Mouse (Mus musculus) mature B cell (primary cell): ENCODE results near the gene Eif6.
"Not testable (repeated sequence)": the region's sequence is repeated elsewhere in the genome, so short reads cannot be mapped to it uniquely, and the experiment has no call there.

Experiments
- in situ Hi-C: fragments of 300-500 bp; cut with MboI; formaldehyde crosslinking; loops from 2 replicates; pipeline ENCODE4 v1.14.3; 2019

Eif6 gene

GRCm38 (mm10) chr2:155826630-155827424 lies at the start of gene Eif6:
TSS of gene Eif6 (minus strand) at chr2:155826925.
- in situ Hi-C loops: no loop called here

DNA sequence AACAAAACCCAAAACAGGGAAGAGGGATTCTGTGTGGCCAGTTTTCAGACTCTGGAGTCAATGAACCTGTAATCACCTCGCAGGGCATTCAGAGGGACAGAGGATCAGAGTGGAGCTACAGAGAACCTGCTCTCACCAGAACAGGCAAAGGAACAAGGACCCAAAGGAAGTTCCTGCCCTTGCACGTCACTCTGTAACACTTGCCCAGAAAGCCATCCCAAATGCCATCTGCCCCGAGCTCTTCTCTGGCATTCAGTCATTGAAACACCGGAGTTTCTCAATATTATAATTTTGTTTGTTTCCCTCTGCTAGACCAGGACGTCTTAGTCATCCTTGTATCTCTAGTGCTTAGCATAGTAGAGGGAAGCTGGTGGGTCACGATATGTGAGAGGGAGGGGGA lies 46.9 kb upstream of the Eif6 start:
- in situ Hi-C loops: no loop called here

- in situ Hi-C loops: no loop called here
These were observed 46.3 kb upstream of the Eif6 start for GRCm38 (mm10) chr2:155872930-155873507.

DNA sequence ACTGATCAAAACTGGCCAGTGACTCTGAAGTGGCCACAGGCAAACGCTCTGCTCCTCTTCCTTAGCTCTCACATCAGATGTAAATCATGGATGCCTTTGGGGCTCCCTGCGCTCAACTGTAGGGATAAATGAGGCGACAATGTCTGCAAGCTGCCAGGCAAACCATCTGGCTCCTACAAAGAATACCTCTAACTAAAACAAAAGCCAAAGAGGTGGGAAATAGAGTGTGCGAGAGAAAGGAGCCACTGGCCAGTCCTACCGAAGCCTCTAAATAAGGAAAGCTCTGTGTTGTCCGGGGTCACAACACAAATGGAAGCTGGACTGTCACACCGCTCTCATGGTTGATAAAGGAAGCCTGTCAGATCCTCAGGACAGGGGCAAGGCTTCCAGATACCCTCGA lies 45.8 kb upstream of the Eif6 start:
- in situ Hi-C loops: no loop called here

GRCm38 (mm10) chr2:155869772-155870171 lies 43.0 kb upstream of the Eif6 start:
- in situ Hi-C loops: no loop called here

GRCm38 (mm10) chr2:155868320-155868719 lies 41.6 kb upstream of the Eif6 start:
- in situ Hi-C loops: no loop called here

DNA sequence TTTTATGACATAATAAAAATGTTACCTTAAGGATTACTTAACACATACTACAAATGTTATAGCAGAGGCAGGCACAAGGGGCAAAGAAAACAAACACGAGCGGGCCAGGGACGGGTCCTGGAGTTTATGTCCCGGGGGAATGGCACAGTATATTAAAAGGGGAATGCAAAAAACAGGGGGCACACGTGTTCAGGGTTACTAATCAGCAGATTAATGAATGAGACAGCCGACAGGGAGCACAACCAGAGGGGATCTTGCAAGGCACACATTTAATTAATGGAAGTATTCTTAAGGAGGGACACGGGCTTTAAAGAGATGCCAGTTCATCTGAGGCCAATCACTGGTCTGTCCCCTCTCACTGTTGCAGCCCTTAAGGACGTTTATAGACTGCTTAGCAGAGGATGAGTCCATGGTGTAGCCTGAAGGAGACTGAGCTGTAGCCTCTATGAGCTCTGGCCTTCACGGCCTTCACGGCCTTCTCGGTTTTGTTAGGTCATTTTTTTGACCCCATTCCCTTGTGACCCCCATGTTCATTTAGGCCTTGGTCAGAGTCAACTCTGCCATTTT lies 36.7 kb upstream of the Eif6 start:
- in situ Hi-C loops: no loop called here

- in situ Hi-C loops: no loop called here
These were observed 36.0 kb upstream of the Eif6 start for GRCm38 (mm10) chr2:155862573-155863300.

DNA sequence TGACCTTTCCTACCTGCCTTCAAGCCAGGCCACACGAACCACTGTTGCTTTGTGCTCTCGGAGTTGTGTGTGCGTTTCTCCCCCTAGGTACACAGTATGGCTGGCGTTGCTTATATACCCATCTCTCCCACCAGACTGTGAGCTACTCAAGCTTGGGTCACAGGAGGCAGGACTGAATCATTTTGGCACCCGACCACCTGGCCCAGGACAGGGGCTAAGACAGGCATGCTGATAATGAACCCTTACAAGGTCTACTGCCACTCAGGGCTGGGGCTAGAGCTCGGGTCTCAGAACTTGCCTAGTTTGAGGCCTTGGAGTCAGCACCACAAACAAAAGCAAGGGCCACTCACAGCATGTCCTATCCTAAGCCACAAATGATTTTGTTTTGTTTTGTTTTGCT lies 34.9 kb upstream of the Eif6 start:
- in situ Hi-C loops: no loop called here

DNA sequence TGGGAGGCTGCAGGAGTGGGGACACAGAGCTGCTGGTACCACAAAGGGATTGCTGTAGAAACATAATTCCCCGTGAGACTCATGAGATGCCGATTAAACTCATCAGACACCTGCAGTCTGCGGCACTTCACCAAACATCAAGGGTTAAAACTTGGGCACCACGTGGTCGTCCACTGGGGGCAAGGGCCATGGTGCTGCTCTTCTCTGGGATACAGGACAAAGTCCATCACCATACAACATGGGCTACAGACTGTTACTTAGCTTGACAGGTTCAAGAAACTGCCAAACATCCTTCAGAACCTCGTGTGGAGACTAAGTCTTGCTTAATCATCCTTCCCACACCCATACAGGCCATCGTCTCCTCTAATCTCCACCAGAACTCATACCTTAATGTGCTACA lies 33.4 kb upstream of the Eif6 start:
- in situ Hi-C loops: no loop called here

DNA sequence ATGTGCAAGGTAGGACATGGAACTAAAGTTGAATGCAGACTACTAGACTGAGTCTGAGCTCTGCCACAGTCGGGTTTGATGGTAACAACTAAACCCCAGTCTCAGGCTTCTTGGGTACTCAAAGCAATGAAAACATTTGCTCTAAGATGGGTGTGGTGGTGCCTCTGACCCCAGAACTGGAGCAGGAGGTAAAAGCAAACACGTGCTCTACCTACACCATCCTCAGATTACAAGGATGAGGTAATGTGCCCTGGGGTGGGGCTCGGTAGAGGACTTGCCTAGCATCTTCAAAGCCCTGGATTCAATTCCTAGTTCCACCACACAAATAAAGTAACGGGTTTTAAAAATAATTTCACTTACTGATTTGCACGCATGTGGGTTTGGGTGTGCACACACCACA lies 25.8 kb upstream of the Eif6 start:
- in situ Hi-C loops: no loop called here

- in situ Hi-C loops: no loop called here
These were observed 23.4 kb upstream of the Eif6 start for GRCm38 (mm10) chr2:155850120-155850519.

DNA sequence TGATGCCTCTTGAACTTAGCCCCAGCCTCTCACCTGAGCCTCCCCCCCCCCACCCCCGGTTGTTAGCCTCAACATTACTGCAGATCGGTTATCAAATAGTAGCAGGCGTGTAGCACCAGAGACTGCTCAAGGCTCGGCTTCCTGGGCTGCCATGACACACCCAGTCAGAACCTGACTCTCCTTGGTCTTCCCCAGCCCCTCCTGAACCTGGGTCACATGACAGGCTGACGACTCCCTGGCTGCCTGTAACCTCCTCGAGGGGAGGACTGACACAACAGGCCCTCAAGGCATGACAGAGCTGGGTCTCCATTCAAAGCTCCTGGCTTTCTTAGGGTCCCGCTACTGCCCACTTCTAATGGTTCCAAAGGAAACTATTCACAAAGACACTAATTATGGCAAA lies 22.7 kb upstream of the Eif6 start:
- in situ Hi-C loops: no loop called here

GRCm38 (mm10) chr2:155848291-155848690 lies 21.6 kb upstream of the Eif6 start:
- in situ Hi-C loops: no loop called here

- in situ Hi-C loops: no loop called here
These were observed 20.2 kb upstream of the Eif6 start for GRCm38 (mm10) chr2:155846930-155847329.

DNA sequence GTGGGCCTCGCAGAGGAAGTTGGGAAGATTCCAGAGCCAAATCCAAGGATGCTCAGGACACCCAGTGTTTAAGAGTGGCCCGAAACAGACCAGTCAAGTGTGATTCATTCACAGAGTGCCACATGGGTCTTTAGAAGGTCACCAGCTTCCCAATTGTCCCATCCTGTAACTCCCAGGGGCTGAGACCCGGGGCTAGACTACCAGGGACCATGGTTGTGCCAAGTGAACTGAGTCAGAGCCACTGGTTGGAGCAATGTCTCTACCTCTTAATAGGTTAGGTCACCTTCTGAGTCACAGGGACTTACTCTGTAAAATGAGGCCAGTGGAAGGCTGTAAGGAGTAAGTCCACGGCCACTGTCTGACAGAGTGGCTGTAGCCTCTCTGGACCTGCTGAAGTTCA lies 12.2 kb upstream of the Eif6 start:
- in situ Hi-C loops: no loop called here

DNA sequence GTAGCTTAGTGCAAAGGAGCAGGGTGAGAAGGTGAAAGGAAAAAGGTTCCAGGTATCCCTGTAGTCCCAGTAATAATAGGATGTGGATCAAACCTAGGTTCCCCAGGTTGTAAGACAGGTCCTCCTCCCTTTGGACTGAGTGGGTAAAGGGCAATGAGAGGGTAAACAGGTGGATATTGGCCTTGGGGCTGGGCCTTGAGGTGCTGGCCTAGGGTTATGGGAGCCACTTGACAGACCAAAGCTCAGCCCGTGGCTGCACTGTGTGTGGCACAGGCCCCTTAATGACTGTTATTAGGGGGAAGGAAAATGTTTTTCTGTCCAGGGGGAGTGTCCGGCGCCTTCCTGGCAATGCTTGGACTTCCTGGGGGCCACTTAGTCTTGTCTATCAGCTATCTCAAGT lies 11.2 kb upstream of the Eif6 start:
- in situ Hi-C loops: no loop called here

- in situ Hi-C loops: no loop called here
These were observed 8.0 kb upstream of the Eif6 start, which contains the start of gene Fam83c for GRCm38 (mm10) chr2:155834732-155835131. TSS of gene Fam83c (minus strand) at chr2:155834854.

DNA sequence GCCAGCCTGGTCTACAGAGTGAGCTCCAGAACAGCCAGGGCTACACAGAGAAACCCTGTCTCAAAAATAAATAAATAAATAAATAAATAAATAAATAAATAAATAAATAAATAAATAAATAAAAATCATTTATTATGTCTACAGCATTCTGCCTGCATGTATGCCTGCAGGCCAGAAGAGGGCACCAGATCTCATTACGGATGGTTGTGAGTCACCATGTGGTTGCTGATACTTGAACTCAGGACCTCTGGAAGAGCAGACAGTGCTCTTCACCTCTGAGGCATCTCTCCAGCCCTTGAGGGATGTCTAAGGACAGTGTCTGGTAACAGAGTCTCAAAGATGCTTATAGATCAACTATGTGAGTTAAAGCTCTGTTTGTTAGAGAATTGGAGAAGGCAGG lies 5.4 kb upstream of the Eif6 start:
- in situ Hi-C loops: not testable (repeated sequence)

- in situ Hi-C loops: no loop called here
These were observed 4.6 kb upstream of the Eif6 start for GRCm38 (mm10) chr2:155831302-155831701.

GRCm38 (mm10) chr2:155830841-155831240 lies 4.1 kb upstream of the Eif6 start:
- in situ Hi-C loops: no loop called here

DNA sequence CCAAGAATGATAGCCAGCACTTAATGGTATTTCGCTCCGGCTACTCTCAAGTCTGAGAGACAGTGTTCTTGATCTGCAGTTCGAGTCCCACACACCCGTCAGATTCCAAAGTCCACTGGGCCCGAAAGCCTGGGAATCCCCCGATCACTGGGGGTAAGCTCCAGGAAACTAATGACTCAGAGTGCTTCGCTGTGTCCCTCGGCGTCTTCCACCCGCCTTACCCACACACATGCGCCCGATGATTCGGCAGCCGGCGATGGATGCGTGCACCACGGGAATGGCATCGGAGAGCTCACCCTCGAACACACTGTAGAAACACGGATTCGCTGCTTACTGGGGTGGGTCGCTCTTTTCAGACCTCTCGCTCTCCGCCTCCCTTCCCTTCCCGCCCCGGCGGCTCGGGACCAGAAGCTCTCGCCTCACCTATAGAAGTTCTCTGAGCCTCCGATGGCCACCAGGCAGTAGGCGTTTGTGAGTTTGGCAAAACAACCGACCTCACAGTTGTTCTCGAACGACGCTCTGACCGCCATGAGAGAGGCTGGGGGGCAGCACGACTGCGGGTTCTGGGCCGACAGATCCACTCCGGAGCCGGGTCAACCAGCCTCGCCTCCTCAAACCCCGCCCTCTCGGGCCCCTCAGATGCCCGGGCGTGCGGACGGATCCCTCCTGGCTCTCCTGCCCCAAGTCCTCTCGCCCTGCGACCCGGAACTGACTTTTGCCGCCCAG lies 658 bp downstream of the Eif6 start:
- in situ Hi-C loops: no loop called here
